8 mouse cellular contexts compared by ENCODE assay signal in the genomic region with DNA sequence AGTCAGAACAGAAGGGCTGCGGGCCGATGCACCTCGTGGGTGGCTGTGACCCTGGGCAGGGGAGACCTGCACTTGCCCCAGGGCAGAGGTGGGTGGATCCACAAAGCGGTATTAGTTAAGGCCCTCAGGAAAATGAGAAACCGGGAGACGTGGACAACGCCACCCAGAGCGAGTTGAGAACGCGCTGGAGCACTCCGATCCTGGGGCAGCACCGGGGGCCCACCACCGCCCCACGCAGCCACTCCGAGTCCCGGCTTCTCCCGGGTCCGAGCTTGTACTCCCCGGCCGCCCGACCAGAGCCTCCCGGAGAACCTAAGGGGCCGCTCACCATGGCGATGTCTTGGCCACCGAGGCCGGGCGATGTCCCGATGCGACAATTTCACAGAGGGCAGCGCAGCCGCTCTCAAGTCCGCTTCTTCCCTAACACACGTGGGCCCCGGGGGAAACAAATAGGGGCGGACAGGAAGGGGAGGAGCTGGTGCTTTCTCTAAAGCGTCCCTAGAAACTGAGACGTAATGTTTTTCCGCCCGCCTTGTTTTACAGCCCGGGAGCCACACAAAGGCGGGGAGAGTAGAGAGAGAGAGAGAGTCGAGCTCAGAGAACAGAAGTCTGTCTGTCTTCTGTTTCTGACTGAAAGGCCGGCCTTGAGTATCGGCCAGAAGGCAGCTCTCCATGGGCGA. TPM values are rescaled to one million over a fixed set of nuclear protein-coding genes. Genes with fewer than 3 reads are reported as not detected.
A peak's percentile ranks its signal among the peaks of the same experiment; 100 is the strongest.
DNase-seq lines count a peak whose midpoint lies in the region; ATAC-seq and TF ChIP-seq lines count a peak whose summit lies in the region.

A gene (minus strand): TSS at position 447 of the 680 bp plus-strand sequence.

- peak within 1 kb of the TSS; percentile 85 for H3K4me3 ChIP-seq in bone marrow macrophage, adult 2 months (ENCODE audit: insufficient read depth, low read length)
- peak within 1 kb of the TSS; percentile 91 for H3K4me3 ChIP-seq in embryonic fibroblast, embryonic 13.5 days (ENCODE audit: insufficient read depth, low read length)
- H3K4me3 ChIP-seq in heart, embryonic 10.5 days = peak within 1 kb of the TSS; percentile 96
- H3K4me3 ChIP-seq in kidney, embryonic 15.5 days (replicated peaks) = peak within 1 kb of the TSS; percentile 79

- under 1% methylated on average over 45 of the region's 45 CpGs for WGBS in heart, embryonic 10.5 days
- under 1% methylated on average over 45 of the region's 45 CpGs for WGBS in kidney, embryonic 15.5 days

- TF ChIP-seq CTCF in bone marrow macrophage, adult 2 months (IDR thresholded peaks at IDR 0.05; ENCODE audit: low read depth, low read length) = no peak
- no peak for TF ChIP-seq CTCF in embryonic fibroblast, embryonic 13.5 days (IDR thresholded peaks at IDR 0.05; ENCODE audit: borderline replicate concordance, insufficient read depth, low read length)

- peaks cover 20% of the 10 kb centered on the region for H3K4me1 ChIP-seq in bone marrow macrophage, adult 2 months (ENCODE audit: control insufficient read depth, insufficient read depth, low read length)
- no peaks in the 10 kb centered on the region; the same call in 1 of the 2 replicates for H3K4me1 ChIP-seq in embryonic fibroblast, embryonic 13.5 days (ENCODE audit: control insufficient read depth, insufficient read depth, low read length)
- no peaks in the 10 kb centered on the region for H3K4me1 ChIP-seq in heart, embryonic 10.5 days
- H3K4me1 ChIP-seq in kidney, embryonic 15.5 days = peaks cover 8% of the 10 kb centered on the region

- H3K9me3 ChIP-seq in heart, embryonic 10.5 days = no peaks in the 10 kb centered on the region
- no peaks in the 10 kb centered on the region for H3K9me3 ChIP-seq in kidney, embryonic 15.5 days (replicated peaks)

- no peak for TF ChIP-seq POLR2A in bone marrow macrophage, adult 2 months (IDR thresholded peaks at IDR 0.05; ENCODE audit: borderline replicate concordance, low read depth, low read length)
- no peak; the same call in none of the 2 replicates for TF ChIP-seq POLR2A in embryonic fibroblast, embryonic 13.5 days (IDR thresholded peaks at IDR 0.05; ENCODE audit: low read depth, low read length)

- H3K27me3 ChIP-seq in heart, embryonic 10.5 days (ENCODE audit: insufficient read depth, poor library complexity, severe bottlenecking) = no peaks in the 10 kb centered on the region
- no peaks in the 10 kb centered on the region for H3K27me3 ChIP-seq in kidney, embryonic 15.5 days

- DNase-seq in A20 (ENCODE audit: low read depth, low spot score) (peak; percentile 91), liver (peak; percentile 75)
- peak; percentile 93 for DNase-seq in heart, embryonic 10.5 days (ENCODE audit: low spot score)
- DNase-seq in spleen, postnatal 4 days (ENCODE audit: low spot score in 2 of 2) = peak; percentile 75 to 87

- H3K4me2 ChIP-seq in kidney, embryonic 15.5 days = peak within 1 kb of the TSS; percentile 75

- H3K9ac ChIP-seq in kidney, embryonic 15.5 days = peak within 1 kb of the TSS; percentile 62

- H3K36me3 ChIP-seq in heart, embryonic 10.5 days = peaks cover 24% of the 10 kb centered on the region
- peaks cover 27% of the 10 kb centered on the region for H3K36me3 ChIP-seq in kidney, embryonic 15.5 days

- H3K27ac ChIP-seq in bone marrow macrophage, adult 2 months (ENCODE audit: insufficient read depth, low read depth, low read length) = peak within 1 kb of the TSS; percentile 60
- H3K27ac ChIP-seq in embryonic fibroblast, embryonic 13.5 days (ENCODE audit: insufficient read depth, low read length) = no peak within 1 kb of the TSS
- H3K27ac ChIP-seq in heart, embryonic 10.5 days = peak within 1 kb of the TSS; percentile 89
- peak within 1 kb of the TSS; percentile 71; the same call in 1 of the 2 replicates for H3K27ac ChIP-seq in kidney, embryonic 15.5 days

- ATAC-seq in kidney, embryonic 15.5 days (replicated peaks; ENCODE audit: low FRiP score) = peak; percentile 96
- ATAC-seq in monocyte, adult 5-6 weeks (replicated peaks; ENCODE audit: insufficient number of reproducible peaks, low FRiP score, low TSS enrichment, poor library complexity, severe bottlenecking) = peak; percentile 88

RNA-seq across cellular contexts. Expression of the gene that starts here (rescaled TPM):
- 4.2 and 5.2 TPM in 2 replicates for polyA plus RNA-seq in bone marrow macrophage, adult 2 months (2012; ENCODE audit: insufficient read depth, insufficient read length, missing spikeins)
- polyA plus RNA-seq in embryonic fibroblast, embryonic 13.5 days (2011; ENCODE audit: insufficient read length, low read depth, missing spikeins) = 9.8 and 10.8 TPM in 2 replicates
- polyA plus RNA-seq in heart, embryonic 10.5 days (2016; fragmentation: Nextera tagmentation; extraction: Ambion mirVana) = 11.9 and 17.2 TPM in 2 replicates
- polyA plus RNA-seq in kidney, embryonic 15.5 days (2015; fragmentation: Nextera tagmentation; extraction: Ambion mirVana) = 14.6 and 15.9 TPM in 2 replicates
- total RNA-seq in monocyte, adult 5-6 weeks (2017) = 10.5 to 13.3 TPM (median 12.1 TPM) in 3 replicates
